9 mouse cellular contexts compared by ENCODE assay signal in genomic region chr16:44531239-44531797, GRCm38 (mm10). TPM values are rescaled to one million over a fixed set of nuclear protein-coding genes. Genes with fewer than 3 reads are reported as not detected.
DNase-seq lines count a peak whose midpoint lies in the region; ATAC-seq and TF ChIP-seq lines count a peak whose summit lies in the region.
"Had no signal": no experiment of that assay in that cellular context is flagged by ENCODE, and none has a peak within 500 bp of the region (broad histone marks: within the 10 kb centered on the region; RNA-seq: fewer than 3 reads in every experiment).

No protein-coding gene starts in this region.

- no peak overlapping the region for H3K9ac ChIP-seq in intestine, embryonic 15.5 days
- H3K9ac ChIP-seq in neural tube, embryonic 14.5 days (replicated peaks; ENCODE audit: low read depth, low read length) = peak overlapping the region; percentile 50; the same call in 1 of the 2 replicates

- no peak for DNase-seq in layer of hippocampus, adult 2 months (ENCODE audit: low spot score in 2 of 2)
- DNase-seq in layer of hippocampus, postnatal 36 days = no peak
- peak; percentile 59 for DNase-seq in forebrain, embryonic 10.5 days (ENCODE audit: extremely low spot score, low spot score)
- DNase-seq in thymus, postnatal 25 days = no peak
- no peak for DNase-seq in gastrocnemius, adult 18-20 months (ENCODE audit: low spot score)
- DNase-seq: gastrocnemius, postnatal 36 days had no signal

- H3K4me2 ChIP-seq in intestine, embryonic 15.5 days (replicated peaks) = peak overlapping the region; percentile 45
- peak overlapping the region; percentile 55 for H3K4me2 ChIP-seq in neural tube, embryonic 14.5 days (ENCODE audit: low read depth, low read length)

- peak overlapping the region; percentile 38 for H3K4me3 ChIP-seq in layer of hippocampus, adult 2 months
- peak overlapping the region; percentile 46 for H3K4me3 ChIP-seq in forebrain, embryonic 10.5 days
- H3K4me3 ChIP-seq in intestine, embryonic 15.5 days (replicated peaks) = no peak overlapping the region
- H3K4me3 ChIP-seq in neural tube, embryonic 14.5 days (ENCODE audit: low read depth, low read length) = peak overlapping the region; percentile 20

- 9% methylated on average over 12 of the region's 12 CpGs for WGBS in forebrain, embryonic 10.5 days
- 53% methylated on average over 12 of the region's 12 CpGs for WGBS in intestine, embryonic 15.5 days
- WGBS in neural tube, embryonic 14.5 days = 12% methylated on average over 12 of the region's 12 CpGs

- TF ChIP-seq CTCF in layer of hippocampus, adult 2 months (conservative IDR thresholded peaks at IDR 0.05) = no peak

- peaks cover 46% of the 10 kb centered on the region for H3K36me3 ChIP-seq in forebrain, embryonic 10.5 days (replicated peaks)
- H3K36me3 ChIP-seq in intestine, embryonic 15.5 days = no peaks in the 10 kb centered on the region
- H3K36me3 ChIP-seq in neural tube, embryonic 14.5 days (ENCODE audit: control insufficient read depth, insufficient read depth, low read length) = no peaks in the 10 kb centered on the region

- H3K9me3 ChIP-seq in forebrain, embryonic 10.5 days = peaks cover 17% of the 10 kb centered on the region
- H3K9me3 ChIP-seq in intestine, embryonic 15.5 days = no peaks in the 10 kb centered on the region
- H3K9me3 ChIP-seq in neural tube, embryonic 14.5 days (ENCODE audit: control insufficient read depth, low read length) = no peaks in the 10 kb centered on the region

- peaks cover 18% of the 10 kb centered on the region for H3K27me3 ChIP-seq in forebrain, embryonic 10.5 days (ENCODE audit: poor library complexity, severe bottlenecking)
- no peaks in the 10 kb centered on the region for H3K27me3 ChIP-seq in intestine, embryonic 15.5 days (replicated peaks)
- H3K27me3 ChIP-seq in neural tube, embryonic 14.5 days (ENCODE audit: control insufficient read depth, insufficient read depth, low read length) = no peaks in the 10 kb centered on the region

- peak overlapping the region; percentile 70 for H3K27ac ChIP-seq in layer of hippocampus, adult 2 months
- H3K27ac ChIP-seq in forebrain, embryonic 10.5 days = peak overlapping the region; percentile 90
- no peak overlapping the region for H3K27ac ChIP-seq in intestine, embryonic 15.5 days
- H3K27ac ChIP-seq in neural tube, embryonic 14.5 days (ENCODE audit: low read depth, low read length) = peak overlapping the region; percentile 83

- 0 out of 2 replicates have a peak, but pooled peaks have one; percentile 26 for ATAC-seq in intestine, embryonic 15.5 days
- peak; percentile 19; the same call in 1 of the 2 replicates for ATAC-seq in neural tube, embryonic 14.5 days (ENCODE audit: low read depth)
- ATAC-seq in cerebellum, adult (ENCODE audit: insufficient number of reproducible peaks, low FRiP score, low TSS enrichment) = no peak

- H3K4me1 ChIP-seq in forebrain, embryonic 10.5 days = peaks cover 100% of the 10 kb centered on the region
- peaks cover 26% of the 10 kb centered on the region for H3K4me1 ChIP-seq in intestine, embryonic 15.5 days (replicated peaks)
- H3K4me1 ChIP-seq in neural tube, embryonic 14.5 days (ENCODE audit: control insufficient read depth, insufficient read depth, low read length) = peaks cover 40% of the 10 kb centered on the region

RNA-seq across cellular contexts. Expression of gene Boc, which starts 27.4 kb away (rescaled TPM):
- 10 to 100 TPM in 1 of 2 experiments, 1 to 10 TPM in 1; 9.7 to 12.1 TPM for total RNA-seq in layer of hippocampus, adult 2 months (2021)
- 10 to 100 TPM in 1 of 2 experiments, 1 to 10 TPM in 1; 9.8 to 10.1 TPM for total RNA-seq in layer of hippocampus, postnatal 36 days (2021)
- 25.9 TPM in 2 replicates for polyA plus RNA-seq in forebrain, embryonic 10.5 days (2016; fragmentation: Nextera tagmentation; extraction: Ambion mirVana)
- 9.8 and 10.3 TPM in 2 replicates for polyA plus RNA-seq in intestine, embryonic 15.5 days (2015; fragmentation: Nextera tagmentation; extraction: Ambion mirVana)
- 7.8 and 9.9 TPM in 2 replicates for polyA plus RNA-seq in neural tube, embryonic 14.5 days (2014; fragmentation: Nextera tagmentation; extraction: Ambion mirVana)
- total RNA-seq in gastrocnemius, adult 18-20 months (2021) = 1 to 10 TPM; 2.5 to 4.8 TPM
